Mouse (Mus musculus) liver, embryonic 11.5 days (tissue): ENCODE data around the gene Ifna16. TPM values are rescaled to one million over a fixed set of nuclear protein-coding genes. Genes with fewer than 3 reads are reported as not detected.

ENCODE experiments used
- ATAC-seq: fragments of 200-750 bp; cut with Nextera tagmentation; replicated peaks from 2 replicates; pipeline ENCODE4 v1.8.0; 2017; ENCODE audit warnings: moderate number of reproducible peaks, mild to moderate bottlenecking, moderate TSS enrichment, moderate library complexity; ENCODE audit not compliant: low FRiP score
- DNase-seq: peaks from one replicate; pipeline ENCODE4 v3.0.0-alpha.2; 2017; ENCODE audit warnings: low spot score
- H3K27ac ChIP-seq: fragments of 300-500 bp; sonication (generic); 2 replicates; pipeline ENCODE4 v1.5.1; 2014; ENCODE audit warnings: mild to moderate bottlenecking, low read depth, low read length, control low read depth
- H3K27me3 ChIP-seq: fragments of 300-500 bp; sonication (generic); replicated peaks from 2 replicates; pipeline ENCODE4 v1.6.1; 2014; ENCODE audit warnings: low read length, mixed read lengths; ENCODE audit not compliant: control insufficient read depth, insufficient read depth
- H3K36me3 ChIP-seq: fragments of 300-500 bp; sonication (generic); 2 replicates; pipeline ENCODE4 v1.6.1; 2014; ENCODE audit warnings: mild to moderate bottlenecking, low read length, moderate library complexity, mixed read lengths; ENCODE audit not compliant: control insufficient read depth, insufficient read depth
- H3K4me1 ChIP-seq: fragments of 300-500 bp; sonication (generic); replicated peaks from 2 replicates; pipeline ENCODE4 v1.6.1; 2014; ENCODE audit warnings: low read length, mixed read lengths; ENCODE audit not compliant: control insufficient read depth, insufficient read depth
- H3K4me2 ChIP-seq: fragments of 300-500 bp; sonication (generic); 2 replicates; pipeline ENCODE4 v1.6.1; 2014; ENCODE audit warnings: mild to moderate bottlenecking, control low read depth, moderate library complexity
- H3K4me3 ChIP-seq: fragments of 300-500 bp; sonication (generic); 2 replicates; pipeline ENCODE4 v1.5.1; 2014; ENCODE audit warnings: low read depth, low read length, control low read depth
- H3K9ac ChIP-seq: fragments of 300-500 bp; sonication (generic); 2 replicates; pipeline ENCODE4 v1.6.1; 2014; ENCODE audit warnings: low read depth, low read length, control low read depth
- H3K9me3 ChIP-seq: fragments of 300-500 bp; sonication (generic); 2 replicates; pipeline ENCODE4 v1.6.1; 2016; ENCODE audit warnings: low read length, inconsistent platforms, mixed read lengths; ENCODE audit not compliant: control insufficient read depth
- WGBS: fragments of 180-500 bp; shearing (Covaris S2); extraction: QIAGEN DNeasy Blood & Tissue Kit; methylation state at CpG from one replicate; pipeline ENCODE4 v1.1.7; 2014; 5-methylcytosine and 5-hydroxymethylcytosine counted together
- polyA plus RNA-seq: library from polyadenylated mRNA; unstranded; fragments of >200 nt; fragmentation: Nextera tagmentation; extraction: Ambion mirVana; gene quantifications from 2 replicates; pipeline ENCODE4 v1.2.1, GENCODE M21; 2014

Ifna16 gene
- polyA plus RNA-seq, 1 experiment from 2014 or later: not detected

- DNase-seq: no peak
- Histone ChIP-seq H3K4me3 (no peak overlapping the region), H3K4me1 (no peaks in the 10 kb centered on the region), H3K4me2 (no peak overlapping the region), H3K27ac (no peak overlapping the region), H3K27me3 (no peaks in the 10 kb centered on the region), H3K9ac (no peak overlapping the region), H3K9me3 (no peaks in the 10 kb centered on the region), H3K36me3 (no peaks in the 10 kb centered on the region)
- no peak for ATAC-seq
- WGBS: 59% methylated on average over 3 of the region's 3 CpGs
Measured at GRCm38 (mm10) chr4:88681353-88681752, 4.6 kb upstream of the Ifna16 start.

GRCm38 (mm10) chr4:88680362-88680761, 3.6 kb upstream of the Ifna16 start:
- H3K4me1 ChIP-seq: no peaks in the 10 kb centered on the region
- no peaks in the 10 kb centered on the region for H3K9me3 ChIP-seq
- H3K27me3 ChIP-seq: no peaks in the 10 kb centered on the region
- H3K27ac ChIP-seq: no peak overlapping the region
- no peaks in the 10 kb centered on the region for H3K36me3 ChIP-seq
- no peak overlapping the region for H3K9ac ChIP-seq
- 43% methylated on average over 8 of the region's 8 CpGs for WGBS
- DNase-seq (no peak), ATAC-seq (no peak)
- H3K4me2 ChIP-seq: no peak overlapping the region
- H3K4me3 ChIP-seq: no peak overlapping the region

- H3K36me3 ChIP-seq: no peaks in the 10 kb centered on the region
- H3K4me2 ChIP-seq: no peak overlapping the region
- H3K4me3 ChIP-seq: no peak overlapping the region
- no peak overlapping the region for H3K9ac ChIP-seq
- ATAC-seq: no peak
- no peak for DNase-seq
- H3K27me3 ChIP-seq: no peaks in the 10 kb centered on the region
- WGBS: 36% methylated on average over 1 of the region's 1 CpGs
- no peak overlapping the region for H3K27ac ChIP-seq
- H3K4me1 ChIP-seq: no peaks in the 10 kb centered on the region
- no peaks in the 10 kb centered on the region for H3K9me3 ChIP-seq
Measured at GRCm38 (mm10) chr4:88655461-88655860, 21.3 kb downstream of the Ifna16 start.

GRCm38 (mm10) chr4:88653644-88654043, 23.1 kb downstream of the Ifna16 start:
- Histone ChIP-seq H3K27me3 (no peaks in the 10 kb centered on the region), H3K4me2 (no peak overlapping the region), H3K9me3 (no peaks in the 10 kb centered on the region), H3K4me1 (no peaks in the 10 kb centered on the region), H3K36me3 (no peaks in the 10 kb centered on the region), H3K9ac (no peak overlapping the region), H3K27ac (no peak overlapping the region), H3K4me3 (no peak overlapping the region)
- no peak for ATAC-seq
- WGBS: 79% methylated on average over 3 of the region's 3 CpGs
- no peak for DNase-seq

GRCm38 (mm10) chr4:88644359-88644758, 32.4 kb downstream of the Ifna16 start, which contains the start of gene Ifna13:
TSS of gene Ifna13 (minus strand) at chr4:88644459.
- Histone ChIP-seq H3K9me3 (no peaks in the 10 kb centered on the region), H3K4me3 (no peak within 1 kb of the TSS), H3K27me3 (no peaks in the 10 kb centered on the region), H3K4me1 (no peaks in the 10 kb centered on the region), H3K27ac (no peak within 1 kb of the TSS), H3K9ac (no peak within 1 kb of the TSS), H3K4me2 (no peak within 1 kb of the TSS), H3K36me3 (no peaks in the 10 kb centered on the region)
- no peak for ATAC-seq
- no peak for DNase-seq
- WGBS: 46% methylated on average over 2 of the region's 2 CpGs

GRCm38 (mm10) chr4:88642526-88642925, 34.2 kb downstream of the Ifna16 start:
- DNase-seq: no peak
- Histone ChIP-seq H3K27me3 (no peaks in the 10 kb centered on the region), H3K4me3 (no peak overlapping the region), H3K27ac (no peak overlapping the region), H3K36me3 (no peaks in the 10 kb centered on the region), H3K4me2 (no peak overlapping the region), H3K4me1 (no peaks in the 10 kb centered on the region), H3K9ac (no peak overlapping the region), H3K9me3 (no peaks in the 10 kb centered on the region)
- WGBS: 44% methylated on average over 2 of the region's 2 CpGs
- no peak for ATAC-seq

GRCm38 (mm10) chr4:88641077-88641831, 35.5 kb downstream of the Ifna16 start:
- H3K27me3 ChIP-seq: no peaks in the 10 kb centered on the region
- H3K4me1 ChIP-seq: no peaks in the 10 kb centered on the region
- WGBS: 30% methylated on average over 11 of the region's 11 CpGs
- no peaks in the 10 kb centered on the region for H3K36me3 ChIP-seq
- H3K9ac ChIP-seq: no peak overlapping the region
- peak overlapping the region; percentile 47 for H3K4me2 ChIP-seq
- H3K4me3 ChIP-seq: peak overlapping the region; percentile 29; the same call in 1 of the 2 replicates
- peak; percentile 86 for ATAC-seq
- no peak overlapping the region for H3K27ac ChIP-seq
- no peaks in the 10 kb centered on the region for H3K9me3 ChIP-seq
- peak; percentile 80 for DNase-seq

GRCm38 (mm10) chr4:88640704-88641076, 36.0 kb downstream of the Ifna16 start:
- no peak overlapping the region for H3K27ac ChIP-seq
- no peaks in the 10 kb centered on the region for H3K4me1 ChIP-seq
- H3K4me3 ChIP-seq: peak overlapping the region; percentile 29; the same call in 1 of the 2 replicates
- H3K9me3 ChIP-seq: no peaks in the 10 kb centered on the region
- ATAC-seq (no peak), DNase-seq (no peak)
- H3K27me3 ChIP-seq: no peaks in the 10 kb centered on the region
- 67% methylated on average over 8 of the region's 8 CpGs for WGBS
- H3K4me2 ChIP-seq: peak overlapping the region; percentile 47
- H3K36me3 ChIP-seq: no peaks in the 10 kb centered on the region
- H3K9ac ChIP-seq: no peak overlapping the region

- Histone ChIP-seq H3K36me3 (no peaks in the 10 kb centered on the region), H3K9ac (no peak within 1 kb of the TSS), H3K9me3 (no peaks in the 10 kb centered on the region), H3K4me3 (no peak within 1 kb of the TSS), H3K4me2 (no peak within 1 kb of the TSS), H3K4me1 (no peaks in the 10 kb centered on the region), H3K27me3 (no peaks in the 10 kb centered on the region), H3K27ac (no peak within 1 kb of the TSS)
- 86% methylated on average over 4 of the region's 4 CpGs for WGBS
- no peak for DNase-seq
- no peak for ATAC-seq
Measured at GRCm38 (mm10) chr4:88634311-88634710, 42.4 kb downstream of the Ifna16 start, which contains the start of gene C87499. TSS of gene C87499 (minus strand) at chr4:88634411.
